Mouse (Mus musculus) kidney, adult 18-20 months (tissue): ENCODE data around the gene Gm28035.

Experiments used
- DNase-seq: peaks from one replicate; pipeline ENCODE4 v3.0.0; 2021

The Gm28035 gene

GRCm38 (mm10) chr2:30316136-30316535, 75.8 kb downstream of the Gm28035 start:
- DNase-seq = no peak

DNA sequence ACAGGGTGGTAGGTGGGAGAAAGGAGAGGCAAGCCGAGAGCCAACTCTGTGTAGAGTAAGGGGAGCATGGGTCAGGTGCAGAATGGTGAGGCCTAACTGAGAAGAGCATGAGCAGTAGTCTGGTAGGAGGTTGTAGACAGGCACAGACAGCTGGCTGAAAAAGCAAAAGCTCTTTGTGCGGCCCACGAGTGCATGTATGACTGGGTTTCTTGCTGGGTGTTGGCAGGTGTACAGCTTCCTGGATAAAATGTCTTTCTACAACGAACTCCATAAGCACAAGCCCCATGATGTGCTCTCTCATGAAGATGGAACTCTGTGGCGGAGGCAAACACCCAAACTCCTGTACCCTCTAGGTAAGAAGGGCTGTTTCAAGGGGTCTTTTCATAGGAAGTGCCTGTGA, 76.6 kb downstream of the Gm28035 start:
- no peak for DNase-seq

GRCm38 (mm10) chr2:30319260-30319659, 78.9 kb downstream of the Gm28035 start:
- no peak for DNase-seq

GRCm38 (mm10) chr2:30323111-30323510, 82.7 kb downstream of the Gm28035 start:
- no peak for DNase-seq

GRCm38 (mm10) chr2:30325296-30325695, 84.9 kb downstream of the Gm28035 start:
- no peak for DNase-seq

DNA sequence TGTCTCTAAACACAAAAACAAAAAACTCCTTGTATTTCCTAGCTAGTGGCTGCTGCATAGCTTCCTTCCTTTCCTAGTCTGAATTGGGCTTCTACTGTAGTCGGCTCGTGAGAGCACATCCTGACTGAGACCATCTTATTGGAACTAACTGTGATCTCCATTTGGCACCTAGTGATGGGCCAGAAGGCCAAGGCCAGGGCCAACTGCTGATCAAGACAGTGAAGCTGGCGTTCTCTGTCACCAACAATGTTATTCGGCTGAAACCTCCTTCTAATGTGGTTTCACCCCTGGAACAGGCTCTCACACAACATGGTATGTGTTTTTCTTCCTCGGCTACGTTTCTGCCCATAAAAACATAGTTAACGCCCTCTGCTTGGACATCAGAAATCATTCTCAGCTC, 86.9 kb downstream of the Gm28035 start:
- no peak for DNase-seq

DNA sequence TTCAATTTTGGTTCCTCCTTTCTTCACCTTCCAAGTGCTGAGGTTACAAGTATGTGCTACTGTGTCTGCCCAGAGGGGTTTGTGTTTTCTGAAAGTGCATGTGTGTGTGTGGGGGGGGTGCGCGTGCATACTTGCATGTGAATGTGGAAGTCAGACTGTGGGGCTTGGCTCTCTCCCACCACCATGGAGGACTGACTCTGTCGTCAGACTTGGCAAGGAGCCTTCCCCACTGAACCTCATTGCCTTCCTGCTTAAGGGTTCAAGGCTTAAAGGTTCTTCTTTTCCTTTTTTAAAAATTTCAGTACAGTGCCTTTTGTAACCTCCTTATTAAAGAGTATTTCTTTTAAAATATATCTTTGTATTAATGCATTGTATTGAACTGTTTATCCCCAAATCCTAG, 88.4 kb downstream of the Gm28035 start:
- DNase-seq = no peak
